Mouse (Mus musculus) lung, embryonic 14.5 days (tissue): ENCODE measurements around the gene Nck2. TPM values are rescaled to one million over a fixed set of nuclear protein-coding genes. Genes with fewer than 3 reads are reported as not detected.

Experiments
- ATAC-seq: fragments of 200-750 bp; cut with Nextera tagmentation; 2 replicates; pipeline ENCODE4 v1.8.0; 2017; ENCODE audit warnings: mild to moderate bottlenecking, moderate TSS enrichment, moderate library complexity; ENCODE audit not compliant: insufficient read depth
- DNase-seq: peaks from one replicate; pipeline ENCODE4 v3.0.0-alpha.2; 2015
- H3K27ac ChIP-seq: fragments of 300-500 bp; sonication (generic); 2 replicates; pipeline ENCODE4 v1.5.1; 2014; ENCODE audit warnings: low read depth, mild to moderate bottlenecking, moderate library complexity
- H3K27me3 ChIP-seq: fragments of 300-500 bp; sonication (generic); 2 replicates; pipeline ENCODE4 v1.6.1; 2014; ENCODE audit warnings: low read length, control low read depth; ENCODE audit not compliant: insufficient read depth
- H3K36me3 ChIP-seq: fragments of 300-500 bp; sonication (generic); 2 replicates; pipeline ENCODE4 v1.6.1; 2014; ENCODE audit warnings: control low read depth; ENCODE audit not compliant: insufficient read depth
- H3K4me1 ChIP-seq: fragments of 300-500 bp; sonication (generic); 2 replicates; pipeline ENCODE4 v1.6.1; 2014; ENCODE audit warnings: antibody characterized with exemption, control low read depth; ENCODE audit not compliant: insufficient read depth
- H3K4me2 ChIP-seq: fragments of 300-500 bp; sonication (generic); 2 replicates; pipeline ENCODE4 v1.6.1; 2014; ENCODE audit warnings: mild to moderate bottlenecking
- H3K4me3 ChIP-seq: fragments of 300-500 bp; sonication (generic); 2 replicates; pipeline ENCODE4 v1.5.1; 2014; ENCODE audit warnings: low read depth, low read length
- H3K9ac ChIP-seq: fragments of 300-500 bp; sonication (generic); 2 replicates; pipeline ENCODE4 v1.6.1; 2014
- H3K9me3 ChIP-seq: fragments of 300-500 bp; sonication (generic); 2 replicates; pipeline ENCODE4 v1.6.1; 2016; ENCODE audit warnings: low read depth, low read length, control low read depth
- CTCF ChIP-seq: IDR thresholded peaks from 2 replicates; pipeline ENCODE4 v1.5.1; 2016; ENCODE audit warnings: antibody characterized with exemption, low read depth
- WGBS: fragments of 180-500 bp; shearing (Covaris S2); extraction: QIAGEN DNeasy Blood & Tissue Kit; methylation state at CpG from one replicate; pipeline ENCODE4 v1.1.7; 2014; 5-methylcytosine and 5-hydroxymethylcytosine counted together
- polyA plus RNA-seq: library from polyadenylated mRNA; unstranded; fragments of >200 nt; fragmentation: Nextera tagmentation; extraction: Ambion mirVana; gene quantifications from 2 replicates; pipeline ENCODE4 v1.2.1, GENCODE M21; 2014

Nck2 gene
- polyA plus RNA-seq, 1 experiment from 2014 or later = 59.1 TPM

DNA sequence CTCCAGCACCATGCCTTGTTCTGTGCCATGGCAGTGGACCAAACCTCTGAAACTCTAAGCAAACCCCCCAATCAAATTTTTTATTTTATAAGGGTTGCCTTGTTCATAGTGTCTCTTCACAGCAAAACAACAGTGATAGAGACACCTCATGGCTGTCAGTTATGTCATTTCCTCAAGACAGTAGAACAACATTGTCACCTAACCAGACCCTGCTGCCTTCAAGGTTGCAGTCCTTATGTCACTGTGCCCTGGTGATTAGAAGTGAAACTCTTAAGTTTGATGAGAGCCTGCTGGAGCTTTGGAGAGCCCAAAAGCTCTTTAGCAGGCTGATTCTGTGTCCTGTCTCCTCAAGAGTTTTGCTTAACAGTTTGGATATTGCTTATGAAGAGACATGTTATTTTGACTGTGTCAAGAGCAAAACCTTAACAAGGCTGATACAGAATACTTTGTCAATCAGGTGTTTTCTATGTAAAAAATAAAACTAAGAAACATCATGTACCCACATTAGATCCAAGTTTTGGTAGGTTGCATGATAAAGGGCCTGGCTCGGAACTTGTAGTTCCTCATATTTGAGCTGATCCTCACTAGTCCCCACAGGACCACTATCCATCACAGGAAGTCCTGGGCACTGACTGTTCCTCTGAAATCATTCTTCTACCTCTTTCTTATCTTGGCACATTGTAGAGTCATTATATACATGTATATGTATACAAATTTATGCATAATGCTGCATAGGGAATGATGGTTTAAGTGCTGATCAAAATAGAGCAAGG lies 76.0 kb downstream of the Nck2 start:
- ATAC-seq = no peak
- no peak for DNase-seq

DNA sequence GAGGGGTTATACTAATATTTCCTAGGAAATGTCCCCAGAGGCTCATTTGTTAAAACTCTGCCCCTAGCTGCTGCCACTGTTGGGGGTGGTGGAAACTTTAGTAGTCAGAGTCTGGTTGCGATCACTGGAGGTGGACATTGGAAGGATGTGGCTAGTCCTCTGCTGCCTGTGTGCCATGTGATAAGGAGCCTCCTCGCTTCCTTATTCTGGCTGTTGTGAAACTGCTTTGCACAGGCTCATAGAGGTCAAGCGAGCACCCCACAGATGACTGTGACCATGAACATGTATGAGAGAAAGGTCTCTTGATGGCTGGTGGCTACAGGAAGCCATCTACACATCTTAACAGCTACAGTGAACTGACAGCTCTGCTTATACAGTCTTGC lies 76.6 kb downstream of the Nck2 start:
- ATAC-seq (no peak), DNase-seq (no peak)
- 83% methylated on average over 3 of the region's 3 CpGs for WGBS
- H3K9me3 ChIP-seq = no peaks in the 10 kb centered on the region
- no peaks in the 10 kb centered on the region for H3K27me3 ChIP-seq
- H3K4me2 ChIP-seq = no peak overlapping the region
- H3K4me1 ChIP-seq = no peaks in the 10 kb centered on the region
- no peak for TF ChIP-seq CTCF
- no peak overlapping the region for H3K9ac ChIP-seq
- H3K4me3 ChIP-seq = no peak overlapping the region
- H3K27ac ChIP-seq = no peak overlapping the region
- H3K36me3 ChIP-seq = no peaks in the 10 kb centered on the region

More for the DNA sequence above, 76.0 kb downstream of the Nck2 start:
- no peaks in the 10 kb centered on the region for H3K4me1 ChIP-seq
- H3K9ac ChIP-seq = no peak overlapping the region
- no peak overlapping the region for H3K27ac ChIP-seq
- no peaks in the 10 kb centered on the region for H3K9me3 ChIP-seq
- H3K36me3 ChIP-seq = no peaks in the 10 kb centered on the region
- H3K4me2 ChIP-seq = no peak overlapping the region
- WGBS = 93% methylated on average over 1 of the region's 1 CpGs
- no peaks in the 10 kb centered on the region for H3K27me3 ChIP-seq
- H3K4me3 ChIP-seq = no peak overlapping the region
- TF ChIP-seq CTCF = no peak

DNA sequence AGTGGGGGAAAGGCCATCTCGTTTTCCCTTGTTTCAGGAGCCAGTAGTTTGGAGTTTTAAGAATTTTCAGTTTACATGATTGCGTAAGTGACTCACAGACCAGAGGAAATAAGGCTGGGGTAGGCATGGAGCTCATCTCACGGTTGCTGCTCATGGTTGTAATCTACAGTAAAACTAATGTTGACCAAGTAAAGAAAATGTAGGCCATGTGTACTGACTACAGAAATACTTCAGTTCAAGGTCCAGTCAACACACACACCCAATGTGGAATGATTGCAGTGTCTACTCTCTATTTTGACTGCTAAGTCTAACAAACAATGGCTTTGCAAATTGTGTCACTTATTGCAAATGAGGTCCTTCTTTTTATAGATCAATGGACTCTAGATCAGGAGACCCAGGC lies 77.1 kb downstream of the Nck2 start:
- Histone ChIP-seq H3K9me3 (no peaks in the 10 kb centered on the region), H3K9ac (no peak overlapping the region), H3K4me3 (no peak overlapping the region), H3K4me1 (no peaks in the 10 kb centered on the region), H3K27me3 (no peaks in the 10 kb centered on the region), H3K36me3 (no peaks in the 10 kb centered on the region), H3K27ac (no peak overlapping the region), H3K4me2 (no peak overlapping the region)
- no peak for TF ChIP-seq CTCF
- no peak for ATAC-seq
- DNase-seq = no peak
- WGBS = 59% methylated on average over 3 of the region's 3 CpGs

DNA sequence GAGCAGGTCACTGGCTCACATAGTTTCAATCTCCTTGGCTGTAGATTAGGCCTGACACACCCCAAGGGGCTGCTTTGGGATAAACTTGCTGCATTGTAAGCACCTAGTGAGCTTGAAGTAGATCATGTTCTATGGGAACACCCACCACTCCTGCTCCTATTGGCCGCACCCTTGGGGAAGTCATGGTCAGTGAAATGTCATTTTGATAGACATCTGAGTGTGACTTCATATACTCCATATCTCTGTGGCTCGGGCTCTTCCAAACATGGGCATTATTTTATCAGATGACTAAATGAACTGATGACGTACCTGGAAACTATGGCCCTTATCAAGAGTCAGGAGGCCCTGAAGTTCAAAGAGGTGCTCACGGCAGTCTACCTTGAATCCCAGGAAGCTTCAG lies 77.6 kb downstream of the Nck2 start:
- no peak overlapping the region for H3K4me3 ChIP-seq
- DNase-seq (no peak), ATAC-seq (no peak)
- no peak overlapping the region for H3K9ac ChIP-seq
- 83% methylated on average over 4 of the region's 4 CpGs for WGBS
- H3K27ac ChIP-seq = no peak overlapping the region
- H3K27me3 ChIP-seq = no peaks in the 10 kb centered on the region
- H3K4me1 ChIP-seq = no peaks in the 10 kb centered on the region
- no peaks in the 10 kb centered on the region for H3K36me3 ChIP-seq
- H3K4me2 ChIP-seq = no peak overlapping the region
- no peaks in the 10 kb centered on the region for H3K9me3 ChIP-seq
- TF ChIP-seq CTCF = no peak

DNA sequence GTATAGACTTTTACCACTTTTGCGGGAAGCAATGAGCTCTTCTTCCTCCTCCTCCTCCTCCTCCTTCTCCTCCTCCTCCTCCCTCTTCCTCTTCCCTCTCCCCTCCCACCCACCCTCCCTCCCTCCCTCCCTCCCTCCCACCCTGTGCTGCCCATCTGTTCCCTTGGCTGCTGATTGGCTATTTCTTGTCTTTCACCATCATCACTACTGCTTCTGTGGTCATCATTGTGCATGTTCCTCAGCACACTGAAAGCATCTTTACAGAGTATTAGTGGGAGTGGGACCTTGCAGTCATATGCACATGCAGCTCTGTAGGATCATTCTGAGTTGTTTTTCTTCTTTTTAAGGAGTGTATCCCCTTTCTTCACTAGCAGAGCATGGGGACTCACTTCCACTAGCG lies 78.6 kb downstream of the Nck2 start:
- no peak overlapping the region for H3K4me2 ChIP-seq
- H3K9ac ChIP-seq = no peak overlapping the region
- H3K4me1 ChIP-seq = no peaks in the 10 kb centered on the region
- no peaks in the 10 kb centered on the region for H3K36me3 ChIP-seq
- no peak for DNase-seq
- H3K9me3 ChIP-seq = no peaks in the 10 kb centered on the region
- H3K27ac ChIP-seq = no peak overlapping the region
- WGBS = 59% methylated on average over 2 of the region's 2 CpGs
- ATAC-seq = no peak
- TF ChIP-seq CTCF = no peak
- no peak overlapping the region for H3K4me3 ChIP-seq
- no peaks in the 10 kb centered on the region for H3K27me3 ChIP-seq

DNA sequence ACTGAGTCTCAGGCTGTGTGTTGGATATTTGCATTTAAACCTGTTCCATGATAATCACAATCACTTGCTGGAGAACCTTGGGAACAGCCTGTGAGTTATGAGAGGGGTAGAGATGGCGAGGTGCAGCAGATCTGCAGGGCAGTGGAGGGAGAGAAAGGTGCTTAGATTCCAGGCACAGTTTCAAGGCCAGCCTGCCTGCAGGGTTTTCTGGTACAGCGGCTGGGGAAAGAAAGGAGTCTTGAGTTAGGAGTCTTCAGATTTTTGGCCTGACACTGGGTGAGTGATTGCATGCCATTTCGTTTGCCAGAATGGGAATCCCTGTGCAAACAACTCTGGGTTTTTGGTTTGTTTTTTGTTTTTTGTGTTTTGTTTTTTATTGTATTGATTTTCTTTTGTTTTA lies 80.0 kb downstream of the Nck2 start:
- H3K27ac ChIP-seq = no peak overlapping the region
- H3K9me3 ChIP-seq = no peaks in the 10 kb centered on the region
- H3K36me3 ChIP-seq = no peaks in the 10 kb centered on the region
- H3K4me2 ChIP-seq = no peak overlapping the region
- no peaks in the 10 kb centered on the region for H3K27me3 ChIP-seq
- no peak overlapping the region for H3K9ac ChIP-seq
- no peak for DNase-seq
- no peak for TF ChIP-seq CTCF
- no peaks in the 10 kb centered on the region for H3K4me1 ChIP-seq
- WGBS = 64% methylated on average over 3 of the region's 3 CpGs
- no peak overlapping the region for H3K4me3 ChIP-seq
- ATAC-seq = no peak

DNA sequence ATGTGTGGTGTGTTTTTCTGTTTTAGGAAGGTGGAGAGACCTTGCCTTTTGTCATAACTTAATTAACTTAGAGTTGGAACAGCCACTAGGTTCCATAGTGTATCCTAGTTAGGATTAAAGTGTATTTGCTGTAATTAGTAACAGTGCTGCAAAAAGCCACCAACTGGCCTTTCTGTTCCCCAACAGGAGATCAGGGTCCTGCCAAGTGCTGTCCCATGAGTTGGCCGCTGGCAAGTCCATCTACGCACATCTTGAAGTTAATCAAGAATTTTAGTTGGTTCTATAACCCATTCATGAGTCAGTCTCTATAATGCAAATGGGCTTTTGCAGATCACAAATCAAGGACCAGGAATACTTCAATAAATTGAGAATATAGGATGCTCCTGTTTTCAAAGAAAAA lies 83.9 kb downstream of the Nck2 start:
- H3K27me3 ChIP-seq = no peaks in the 10 kb centered on the region
- no peak overlapping the region for H3K9ac ChIP-seq
- no peaks in the 10 kb centered on the region for H3K9me3 ChIP-seq
- ATAC-seq = no peak
- H3K36me3 ChIP-seq = no peaks in the 10 kb centered on the region
- WGBS = 93% methylated on average over 2 of the region's 2 CpGs
- TF ChIP-seq CTCF = no peak
- no peaks in the 10 kb centered on the region for H3K4me1 ChIP-seq
- no peak overlapping the region for H3K27ac ChIP-seq
- DNase-seq = no peak
- no peak overlapping the region for H3K4me3 ChIP-seq
- no peak overlapping the region for H3K4me2 ChIP-seq
